Mouse (Mus musculus) limb, embryonic 13.5 days (tissue): ENCODE results near the gene Mmp28. TPM values are rescaled to one million over a fixed set of nuclear protein-coding genes. Genes with fewer than 3 reads are reported as not detected.

Experiments
- ATAC-seq: fragments of 200-750 bp; cut with Nextera tagmentation; 2 replicates; pipeline ENCODE4 v1.8.0; 2017; ENCODE audit warnings: low read depth, moderate number of reproducible peaks, moderate TSS enrichment; ENCODE audit not compliant: low FRiP score
- H3K27ac ChIP-seq: fragments of 300-500 bp; sonication (generic); 2 replicates; pipeline ENCODE4 v1.5.1; 2015; ENCODE audit warnings: inconsistent platforms, mild to moderate bottlenecking, moderate library complexity
- H3K27me3 ChIP-seq: fragments of 300-500 bp; sonication (generic); 2 replicates; pipeline ENCODE4 v1.6.1; 2015; ENCODE audit warnings: mild to moderate bottlenecking, inconsistent platforms
- H3K36me3 ChIP-seq: fragments of 300-500 bp; sonication (generic); 2 replicates; pipeline ENCODE4 v1.6.1; 2015; ENCODE audit warnings: inconsistent platforms, mild to moderate bottlenecking, moderate library complexity
- H3K4me1 ChIP-seq: fragments of 300-500 bp; sonication (generic); 2 replicates; pipeline ENCODE4 v1.6.1; 2015; ENCODE audit warnings: inconsistent platforms
- H3K4me2 ChIP-seq: fragments of 300-500 bp; sonication (generic); replicated peaks from 2 replicates; pipeline ENCODE4 v1.6.1; 2015; ENCODE audit warnings: inconsistent platforms, mild to moderate bottlenecking, moderate library complexity
- H3K4me3 ChIP-seq: fragments of 300-500 bp; sonication (generic); 2 replicates; pipeline ENCODE4 v1.5.1; 2015; ENCODE audit warnings: moderate library complexity, mild to moderate bottlenecking, inconsistent platforms
- H3K9ac ChIP-seq: fragments of 300-500 bp; sonication (generic); 2 replicates; pipeline ENCODE4 v1.6.1; 2015; ENCODE audit warnings: mild to moderate bottlenecking, inconsistent platforms
- H3K9me3 ChIP-seq: fragments of 300-500 bp; sonication (generic); 2 replicates; pipeline ENCODE4 v1.6.1; 2016; ENCODE audit warnings: inconsistent platforms
- WGBS: fragments of 180-500 bp; shearing (Covaris S2); methylation state at CpG from one replicate; pipeline ENCODE4 v1.1.7; 2015; 5-methylcytosine and 5-hydroxymethylcytosine counted together
- polyA plus RNA-seq: library from polyadenylated mRNA; unstranded; fragments of >200 nt; fragmentation: Nextera tagmentation; extraction: Ambion mirVana; gene quantifications from 2 replicates; pipeline ENCODE4 v1.2.1, GENCODE M21; 2015

Gene Mmp28
- polyA plus RNA-seq, 1 experiment from 2014 or later: 3.0 TPM

- peaks cover 78% of the 10 kb centered on the region for H3K36me3 ChIP-seq
- WGBS: 38% methylated on average over 6 of the region's 6 CpGs
- ATAC-seq: no peak
- H3K9ac ChIP-seq: no peak overlapping the region
- H3K27me3 ChIP-seq: no peaks in the 10 kb centered on the region
- no peak overlapping the region for H3K4me2 ChIP-seq
- no peaks in the 10 kb centered on the region for H3K9me3 ChIP-seq
- H3K27ac ChIP-seq: no peak overlapping the region
- no peak overlapping the region for H3K4me3 ChIP-seq
- H3K4me1 ChIP-seq: no peaks in the 10 kb centered on the region
Measured at GRCm38 (mm10) chr11:83394802-83395439, 68.0 kb downstream of the Mmp28 start.

GRCm38 (mm10) chr11:83393062-83393461, 69.8 kb downstream of the Mmp28 start:
- Histone ChIP-seq H3K27me3 (no peaks in the 10 kb centered on the region), H3K4me1 (no peaks in the 10 kb centered on the region), H3K36me3 (peaks cover 75% of the 10 kb centered on the region), H3K4me3 (no peak overlapping the region), H3K27ac (no peak overlapping the region), H3K9me3 (no peaks in the 10 kb centered on the region), H3K4me2 (no peak overlapping the region), H3K9ac (no peak overlapping the region)
- ATAC-seq: no peak
- WGBS: 91% methylated on average over 4 of the region's 4 CpGs

Other genes starting within 250 kb of the Mmp28 start
- 0.15 and 0.29 TPM in 2 replicates for gene Slfn14, start 176.3 kb downstream of the Mmp28 start, polyA plus RNA-seq
- 51.6 and 57.8 TPM in 2 replicates for gene Ap2b1, start 164.0 kb downstream of the Mmp28 start, polyA plus RNA-seq
- 16.0 and 16.2 TPM in 2 replicates for gene Pex12, start 160.5 kb downstream of the Mmp28 start, polyA plus RNA-seq
- 3.7 and 4.1 TPM in 2 replicates for gene Rasl10b, start 53.9 kb downstream of the Mmp28 start, polyA plus RNA-seq
- gene Gas2l2, start 33.6 kb downstream of the Mmp28 start, polyA plus RNA-seq: not detected in 2 replicates
- 0.56 TPM in 1 of 2 replicates, not detected in the other for gene 1700020L24Rik, start 25.4 kb downstream of the Mmp28 start, polyA plus RNA-seq
- 16.9 and 19.3 TPM in 2 replicates for gene Taf15, start 10.0 kb upstream of the Mmp28 start, polyA plus RNA-seq
- gene Heatr9, start 59.1 kb upstream of the Mmp28 start, polyA plus RNA-seq: not detected in 2 replicates
- gene Ccl5, start 67.4 kb upstream of the Mmp28 start, polyA plus RNA-seq: 0.66 and 1.2 TPM in 2 replicates
- 2.3 and 2.9 TPM in 2 replicates for gene Ccl9, start 115.6 kb upstream of the Mmp28 start, polyA plus RNA-seq
- 1.3 and 2.0 TPM in 2 replicates for gene Ccl6, start 130.0 kb upstream of the Mmp28 start, polyA plus RNA-seq
- gene Rpl9-ps1, start 182.6 kb upstream of the Mmp28 start, polyA plus RNA-seq: not detected in 2 replicates
- gene Ccl3, start 186.3 kb upstream of the Mmp28 start, polyA plus RNA-seq: 1.6 TPM in 2 replicates
- gene Ccl4, start 199.5 kb upstream of the Mmp28 start, polyA plus RNA-seq: 0.41 and 1.0 TPM in 2 replicates
- gene Wfdc17, start 240.9 kb upstream of the Mmp28 start, polyA plus RNA-seq: 0.39 and 0.66 TPM in 2 replicates
- gene Wfdc18, start 245.9 kb upstream of the Mmp28 start, polyA plus RNA-seq: 0.55 TPM in 1 of 2 replicates, not detected in the other